Mouse (Mus musculus) c-Kit-negative CD71-positive TER-119-positive erythroid progenitor cells, embryonic 14.5 days (primary cell): ENCODE results near the gene Gm6401.
"Not testable (repeated sequence)": the region's sequence is repeated elsewhere in the genome, so short reads cannot be mapped to it uniquely, and the experiment has no call there.

ENCODE experiments used
- DNase-seq: peaks from one replicate; pipeline ENCODE4 v3.0.0-alpha.2; 2013; ENCODE audit warnings: low read depth, low spot score

Gm6401 gene

GRCm38 (mm10) chr14:41967827-41968226 lies at the start of gene Gm6401:
TSS of gene Gm6401 (minus strand) at chr14:41967927.
- not testable (repeated sequence) for DNase-seq

- DNase-seq: not testable (repeated sequence)
These were observed 15.5 kb upstream of the Gm6401 start, which contains the start of gene Gm3543 for GRCm38 (mm10) chr14:41983225-41983624. TSS of gene Gm3543 (minus strand) at chr14:41983325.

GRCm38 (mm10) chr14:41968596-41968995 lies 869 bp upstream of the Gm6401 start:
- not testable (repeated sequence) for DNase-seq

- not testable (repeated sequence) for DNase-seq
These were observed 3.6 kb downstream of the Gm6401 start for GRCm38 (mm10) chr14:41964095-41964494.

GRCm38 (mm10) chr14:41943695-41944094 lies 24.0 kb downstream of the Gm6401 start, which contains the start of gene 1700024B05Rik:
TSS of gene 1700024B05Rik (plus strand) at chr14:41943995.
- not testable (repeated sequence) for DNase-seq

DNA sequence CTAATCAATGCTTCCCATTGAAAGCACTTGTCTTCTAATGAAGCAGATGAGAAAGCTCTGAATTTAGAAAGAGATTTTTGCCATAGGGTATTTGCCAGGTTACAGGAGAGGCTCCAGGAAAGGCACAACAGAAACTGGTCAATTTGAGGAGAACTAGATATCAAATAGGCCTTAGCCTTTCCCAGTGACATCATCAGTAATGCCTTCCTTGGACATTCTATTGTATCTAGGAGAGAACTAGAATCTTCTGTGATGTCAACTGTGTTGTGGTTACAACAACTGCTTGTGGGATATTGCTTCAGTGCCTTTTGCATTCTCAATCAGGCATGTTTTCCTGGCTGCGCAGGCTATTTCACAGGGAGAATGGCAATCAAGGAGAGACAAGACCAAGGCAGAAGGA lies 43.1 kb downstream of the Gm6401 start, which contains the start of gene 1700049E17Rik1:
Gene 1700049E17Rik1, plus strand, starts transcription at position 301 of the 400 bp plus-strand sequence.
- not testable (repeated sequence) for DNase-seq
